Mouse (Mus musculus) CH12.LX (cell line): ENCODE measurements around the gene Bcat1.

Experiments used
- CHD2 ChIP-seq: IDR thresholded peaks from 2 replicates; pipeline ENCODE4 v1.6.1; 2011; ENCODE audit warnings: low read length, improper control_type of control experiment
- CTCF ChIP-seq, 2 experiments: IDR thresholded peaks in 1 of 2; conservative IDR thresholded peaks in 1 of 2; 2 replicates each; pipeline ENCODE4 v1.5.1; 2011 to 2012; ENCODE audit warnings: low read depth in 2 of 2, low read length in 2 of 2, improper control_type of control experiment in 1 of 2, inconsistent platforms in 1 of 2, mild to moderate bottlenecking in 1 of 2, moderate library complexity in 1 of 2
- E2F4 ChIP-seq: IDR thresholded peaks from 2 replicates; pipeline ENCODE4 v1.6.1; 2011; ENCODE audit warnings: low read depth, low read length, improper control_type of control experiment; ENCODE audit not compliant: insufficient replicate concordance
- ELF1 ChIP-seq: IDR thresholded peaks from 2 replicates; pipeline ENCODE4 v1.6.1; 2014; ENCODE audit warnings: low read depth, mild to moderate bottlenecking, inconsistent platforms, low read length, improper control_type of control experiment
- EP300 ChIP-seq: IDR thresholded peaks from 2 replicates; pipeline ENCODE4 v1.6.1; 2011; ENCODE audit warnings: low read length, improper control_type of control experiment
- MAX ChIP-seq: IDR thresholded peaks from 2 replicates; pipeline ENCODE4 v1.6.1; 2011; ENCODE audit warnings: low read length, improper control_type of control experiment

DNA sequence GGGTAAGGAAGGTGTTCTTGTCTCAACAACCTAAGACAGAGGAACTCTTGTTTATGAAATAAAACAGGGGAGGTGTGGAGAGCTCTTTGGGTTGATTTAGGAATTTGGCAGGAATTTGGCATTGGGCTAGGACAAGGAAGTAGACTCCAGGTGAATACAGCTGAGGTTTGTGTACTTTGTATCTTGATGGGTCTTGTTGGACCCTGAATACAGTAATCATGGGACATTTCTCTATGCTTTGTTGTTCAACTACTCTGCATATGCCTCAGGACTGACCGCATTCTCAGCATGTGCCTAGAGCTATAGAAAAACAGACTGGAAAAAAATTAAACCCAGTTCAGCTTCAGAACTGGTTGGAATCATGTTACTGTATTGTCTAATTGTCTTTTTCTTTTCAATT is 14.6 kb downstream of the Bcat1 start:
- no peak for TF ChIP-seq CHD2
- no peak for TF ChIP-seq EP300
- TF ChIP-seq CTCF (conservative IDR thresholded peaks at IDR 0.05 in 1 of 2, IDR thresholded peaks at IDR 0.05 in 1 of 2; ENCODE audit: low read depth in 2 of 2, low read length in 2 of 2): no peak
- no peak for TF ChIP-seq E2F4
- TF ChIP-seq MAX: no peak
- no peak for TF ChIP-seq ELF1
